Mouse (Mus musculus) embryonic facial prominence, embryonic 12.5 days (tissue): ENCODE measurements around the gene Rnaseh2b. TPM values are rescaled to one million over a fixed set of nuclear protein-coding genes. Genes with fewer than 3 reads are reported as not detected.

Experiments used
- ATAC-seq: fragments of 200-750 bp; cut with Nextera tagmentation; 2 replicates; pipeline ENCODE4 v1.8.0; 2017; ENCODE audit not compliant: insufficient number of reproducible peaks, insufficient read depth, low FRiP score, low TSS enrichment
- H3K27ac ChIP-seq: fragments of 300-500 bp; sonication (generic); 2 replicates; pipeline ENCODE4 v1.5.1; 2016; ENCODE audit warnings: mild to moderate bottlenecking
- H3K27me3 ChIP-seq: fragments of 300-500 bp; sonication (generic); 2 replicates; pipeline ENCODE4 v1.6.1; 2016; ENCODE audit warnings: mild to moderate bottlenecking, moderate library complexity
- H3K36me3 ChIP-seq: fragments of 300-500 bp; sonication (generic); 2 replicates; pipeline ENCODE4 v1.6.1; 2016; ENCODE audit warnings: mild to moderate bottlenecking
- H3K4me1 ChIP-seq: fragments of 300-500 bp; sonication (generic); 2 replicates; pipeline ENCODE4 v1.6.1; 2016
- H3K4me2 ChIP-seq: fragments of 300-500 bp; sonication (generic); replicated peaks from 2 replicates; pipeline ENCODE4 v1.6.1; 2016; ENCODE audit warnings: mild to moderate bottlenecking, moderate library complexity
- H3K4me3 ChIP-seq: fragments of 300-500 bp; sonication (generic); 2 replicates; pipeline ENCODE4 v1.5.1; 2016; ENCODE audit warnings: mild to moderate bottlenecking
- H3K9ac ChIP-seq: fragments of 300-500 bp; sonication (generic); 2 replicates; pipeline ENCODE4 v1.6.1; 2016; ENCODE audit warnings: mild to moderate bottlenecking, moderate library complexity
- H3K9me3 ChIP-seq: fragments of 300-500 bp; sonication (generic); 2 replicates; pipeline ENCODE4 v1.6.1; 2016; ENCODE audit warnings: mild to moderate bottlenecking, moderate library complexity
- WGBS: fragments of 180-500 bp; shearing (Covaris S2); methylation state at CpG from one replicate; pipeline ENCODE4 v1.1.7; 2016; 5-methylcytosine and 5-hydroxymethylcytosine counted together
- polyA plus RNA-seq: library from polyadenylated mRNA; unstranded; fragments of >200 nt; fragmentation: Nextera tagmentation; extraction: Ambion mirVana; gene quantifications from 2 replicates; pipeline ENCODE4 v1.2.1, GENCODE M21; 2016

Gene Rnaseh2b
- polyA plus RNA-seq, 1 experiment from 2014 or later, result 54.1 TPM

GRCm38 (mm10) chr14:62374001-62374400 lies 81.6 kb downstream of the Rnaseh2b start:
- H3K9ac ChIP-seq, result no peak overlapping the region
- WGBS, result 72% methylated on average over 10 of the region's 10 CpGs

GRCm38 (mm10) chr14:62375694-62376093 lies 83.3 kb downstream of the Rnaseh2b start:
- Histone ChIP-seq H3K4me3 (no peak overlapping the region), H3K27ac (0 out of 2 replicates have a peak overlapping the region, but pooled peaks have one; percentile 11), H3K9me3 (no peaks in the 10 kb centered on the region), H3K9ac (no peak overlapping the region), H3K4me2 (no peak overlapping the region), H3K36me3 (0 out of 2 replicates have a peak, but pooled peaks cover 6% of the 10 kb centered on the region), H3K4me1 (0 out of 2 replicates have a peak, but pooled peaks cover 8% of the 10 kb centered on the region), H3K27me3 (no peaks in the 10 kb centered on the region)
- no peak for ATAC-seq

More at GRCm38 (mm10) chr14:62374001-62374400, 81.6 kb downstream of the Rnaseh2b start:
- Histone ChIP-seq H3K27ac (no peak overlapping the region), H3K4me2 (no peak overlapping the region), H3K4me1 (0 out of 2 replicates have a peak, but pooled peaks cover 8% of the 10 kb centered on the region), H3K27me3 (no peaks in the 10 kb centered on the region), H3K9me3 (no peaks in the 10 kb centered on the region), H3K4me3 (no peak overlapping the region), H3K36me3 (0 out of 2 replicates have a peak, but pooled peaks cover 6% of the 10 kb centered on the region)
- no peak for ATAC-seq

- no peak overlapping the region for H3K4me3 ChIP-seq
- no peak overlapping the region for H3K27ac ChIP-seq
- no peaks in the 10 kb centered on the region for H3K9me3 ChIP-seq
- H3K4me1 ChIP-seq, result 0 out of 2 replicates have a peak, but pooled peaks cover 8% of the 10 kb centered on the region
- H3K27me3 ChIP-seq, result no peaks in the 10 kb centered on the region
- no peak overlapping the region for H3K9ac ChIP-seq
- ATAC-seq, result no peak
- 0 out of 2 replicates have a peak, but pooled peaks cover 6% of the 10 kb centered on the region for H3K36me3 ChIP-seq
- no peak overlapping the region for H3K4me2 ChIP-seq
- WGBS, result 81% methylated on average over 2 of the region's 2 CpGs
Observed at GRCm38 (mm10) chr14:62376115-62376514, 83.7 kb downstream of the Rnaseh2b start.

GRCm38 (mm10) chr14:62379391-62379790 lies 87.0 kb downstream of the Rnaseh2b start:
- Histone ChIP-seq H3K27me3 (no peaks in the 10 kb centered on the region), H3K27ac (no peak overlapping the region), H3K4me2 (no peak overlapping the region), H3K4me1 (0 out of 2 replicates have a peak, but pooled peaks cover 4% of the 10 kb centered on the region), H3K36me3 (0 out of 2 replicates have a peak, but pooled peaks cover 6% of the 10 kb centered on the region), H3K4me3 (no peak overlapping the region), H3K9ac (no peak overlapping the region), H3K9me3 (no peaks in the 10 kb centered on the region)
- 83% methylated on average over 2 of the region's 2 CpGs for whole genome bisulfite sequencing
- no peak for ATAC-seq

- no peak for ATAC-seq
- Histone ChIP-seq H3K4me3 (no peak overlapping the region), H3K27me3 (no peaks in the 10 kb centered on the region), H3K9ac (no peak overlapping the region), H3K4me1 (0 out of 2 replicates have a peak, but pooled peaks cover 2% of the 10 kb centered on the region), H3K4me2 (no peak overlapping the region), H3K9me3 (no peaks in the 10 kb centered on the region), H3K36me3 (0 out of 2 replicates have a peak, but pooled peaks cover 6% of the 10 kb centered on the region), H3K27ac (no peak overlapping the region)
- WGBS, result 83% methylated on average over 6 of the region's 6 CpGs
Observed at GRCm38 (mm10) chr14:62380606-62381005, 88.2 kb downstream of the Rnaseh2b start.

GRCm38 (mm10) chr14:62383109-62383508 lies 90.7 kb downstream of the Rnaseh2b start:
- ATAC-seq, result no peak
- Histone ChIP-seq H3K4me2 (no peak overlapping the region), H3K9me3 (no peaks in the 10 kb centered on the region), H3K4me3 (no peak overlapping the region), H3K9ac (no peak overlapping the region), H3K36me3 (no peaks in the 10 kb centered on the region), H3K27ac (no peak overlapping the region), H3K27me3 (no peaks in the 10 kb centered on the region), H3K4me1 (0 out of 2 replicates have a peak, but pooled peaks cover 2% of the 10 kb centered on the region)
- 91% methylated on average over 3 of the region's 3 CpGs for WGBS

- no peak for ATAC-seq
- Histone ChIP-seq H3K4me2 (no peak overlapping the region), H3K27me3 (no peaks in the 10 kb centered on the region), H3K27ac (no peak overlapping the region), H3K9me3 (no peaks in the 10 kb centered on the region), H3K9ac (no peak overlapping the region), H3K4me1 (0 out of 2 replicates have a peak, but pooled peaks cover 2% of the 10 kb centered on the region), H3K4me3 (no peak overlapping the region), H3K36me3 (no peaks in the 10 kb centered on the region)
- WGBS, result 83% methylated on average over 3 of the region's 3 CpGs
Observed at GRCm38 (mm10) chr14:62383786-62384299, 91.5 kb downstream of the Rnaseh2b start.

GRCm38 (mm10) chr14:62389064-62389728 lies 96.8 kb downstream of the Rnaseh2b start:
- Histone ChIP-seq H3K27ac (no peak overlapping the region), H3K36me3 (no peaks in the 10 kb centered on the region), H3K9ac (no peak overlapping the region), H3K4me1 (no peaks in the 10 kb centered on the region), H3K4me2 (no peak overlapping the region), H3K4me3 (no peak overlapping the region), H3K27me3 (no peaks in the 10 kb centered on the region), H3K9me3 (no peaks in the 10 kb centered on the region)
- WGBS, result 75% methylated on average over 6 of the region's 6 CpGs
- ATAC-seq, result no peak

- no peak overlapping the region for H3K27ac ChIP-seq
- WGBS, result 78% methylated on average over 9 of the region's 9 CpGs
- no peak overlapping the region for H3K4me3 ChIP-seq
- no peaks in the 10 kb centered on the region for H3K36me3 ChIP-seq
- no peak for ATAC-seq
- no peaks in the 10 kb centered on the region for H3K4me1 ChIP-seq
- no peak overlapping the region for H3K9ac ChIP-seq
- no peaks in the 10 kb centered on the region for H3K9me3 ChIP-seq
- no peak overlapping the region for H3K4me2 ChIP-seq
- no peaks in the 10 kb centered on the region for H3K27me3 ChIP-seq
Observed at GRCm38 (mm10) chr14:62389729-62390536, 97.5 kb downstream of the Rnaseh2b start.

- Histone ChIP-seq H3K9me3 (no peaks in the 10 kb centered on the region), H3K4me1 (no peaks in the 10 kb centered on the region), H3K4me2 (no peak overlapping the region), H3K36me3 (no peaks in the 10 kb centered on the region), H3K27ac (no peak overlapping the region), H3K9ac (no peak overlapping the region), H3K4me3 (no peak overlapping the region), H3K27me3 (no peaks in the 10 kb centered on the region)
- no peak for ATAC-seq
- 82% methylated on average over 4 of the region's 4 CpGs for whole genome bisulfite sequencing
Observed at GRCm38 (mm10) chr14:62392754-62393153, 100.4 kb downstream of the Rnaseh2b start.

GRCm38 (mm10) chr14:62395346-62395745 lies 103.0 kb downstream of the Rnaseh2b start:
- Histone ChIP-seq H3K27me3 (no peaks in the 10 kb centered on the region), H3K36me3 (no peaks in the 10 kb centered on the region), H3K27ac (no peak overlapping the region), H3K4me3 (no peak overlapping the region), H3K4me2 (no peak overlapping the region), H3K9me3 (no peaks in the 10 kb centered on the region), H3K4me1 (no peaks in the 10 kb centered on the region), H3K9ac (no peak overlapping the region)
- WGBS, result 92% methylated on average over 2 of the region's 2 CpGs
- ATAC-seq, result no peak
